Mouse (Mus musculus) MEL-GATA-1-ER (cell line): ENCODE measurements at regions not wholly inside any gene's neighbourhood (a gene's known extent, or its start where the extent isn't known, plus 50 kb on each side); places are given as distances from the start of the nearest gene placed in this dataset.

Experiments used
- DNase-seq: peaks from one replicate; pipeline ENCODE4 v3.0.0-alpha.2; 2012; ENCODE audit warnings: low read depth; ENCODE audit errors: extremely low read depth

GRCm38 (mm10) chr15:51637570-51637969, 2247.1 kb upstream of the Gm7489 start:
- no peak for DNase-seq

DNA sequence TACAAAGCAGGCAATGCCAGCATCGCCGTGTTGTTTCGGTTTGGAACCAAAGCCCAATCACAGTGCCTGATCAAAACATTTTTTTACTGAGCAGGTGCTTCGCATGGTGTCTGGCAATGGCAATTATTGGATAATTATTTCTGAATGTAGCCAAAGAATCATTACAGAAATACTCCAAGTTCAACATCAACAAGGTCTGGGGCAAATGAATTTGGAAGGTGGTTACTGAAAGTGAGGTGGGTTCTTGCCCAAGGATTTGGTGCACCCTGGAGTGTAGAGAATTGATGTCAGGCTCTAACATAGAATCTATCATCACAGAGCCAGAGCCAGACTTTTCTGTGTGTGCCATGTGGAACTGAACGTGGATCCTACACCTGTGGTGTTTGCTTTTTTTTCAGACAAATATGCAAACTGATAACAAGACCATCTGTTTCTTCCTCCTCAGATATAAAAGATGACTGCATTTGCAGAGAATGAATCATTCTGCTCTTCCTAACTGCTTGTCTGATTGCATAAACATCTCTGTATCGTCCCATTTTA, 2240.9 kb upstream of the Gm7489 start:
- no peak for DNase-seq

DNA sequence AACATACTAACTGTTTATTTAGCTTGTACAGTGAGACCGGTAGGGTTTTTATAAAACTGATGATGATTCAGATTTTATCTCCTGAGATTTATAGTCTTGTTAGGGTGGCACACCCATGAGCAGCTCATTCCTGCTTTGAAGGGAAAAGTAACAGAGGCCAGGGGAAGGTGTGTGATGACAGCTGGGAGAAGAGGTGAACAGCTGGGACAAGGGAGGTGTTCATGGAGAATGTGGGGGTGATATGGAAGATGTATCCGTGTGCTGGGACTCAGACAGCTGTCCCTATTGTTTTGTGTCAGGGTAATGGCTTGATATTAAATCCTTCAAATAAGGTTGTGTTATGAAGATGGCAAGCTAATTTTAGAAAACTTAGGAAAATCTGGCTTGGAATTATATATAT, 2238.4 kb upstream of the Gm7489 start:
- no peak for DNase-seq

DNA sequence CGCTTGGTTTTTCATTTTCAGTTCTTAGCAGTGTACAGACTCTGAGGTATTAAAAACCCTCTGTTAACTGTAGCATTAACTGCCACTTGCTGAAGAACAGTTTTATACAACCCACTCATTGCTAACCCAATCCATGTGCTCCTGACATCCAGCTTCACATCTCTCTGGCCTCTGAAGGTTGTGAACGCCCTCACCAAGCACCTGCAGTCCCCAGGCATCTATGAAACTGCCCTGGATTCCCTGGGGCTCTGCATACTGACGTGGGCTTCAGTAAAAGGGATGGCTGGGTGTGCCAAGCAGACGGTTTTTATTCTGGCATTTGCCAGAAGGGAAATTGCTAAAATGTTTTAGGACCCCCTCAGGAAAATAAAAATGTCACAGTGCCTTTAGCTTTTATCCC, 2232.2 kb upstream of the Gm7489 start:
- DNase-seq: no peak

DNA sequence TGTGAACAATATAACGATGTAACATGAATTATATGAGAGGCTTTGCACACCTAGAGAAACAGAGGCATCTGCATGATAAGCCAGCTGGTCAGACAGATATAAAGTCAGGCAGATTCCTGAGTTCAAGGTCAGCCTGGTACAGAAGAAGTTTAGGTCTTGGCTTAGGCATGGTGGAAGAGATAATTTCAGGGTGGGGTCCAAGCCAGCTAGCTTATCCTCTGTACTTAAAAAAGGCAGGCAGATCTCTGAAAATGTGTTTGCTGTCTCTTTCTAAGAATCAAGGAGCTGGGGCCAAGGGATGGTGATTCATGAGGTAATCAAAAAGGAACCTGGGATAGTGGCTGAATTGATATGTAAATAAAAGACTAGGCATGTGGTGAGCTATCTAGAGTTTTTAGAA, 2227.1 kb upstream of the Gm7489 start:
- DNase-seq: no peak

- DNase-seq: no peak
Measured at GRCm38 (mm10) chr15:51668340-51668739, 2216.4 kb upstream of the Gm7489 start.

DNA sequence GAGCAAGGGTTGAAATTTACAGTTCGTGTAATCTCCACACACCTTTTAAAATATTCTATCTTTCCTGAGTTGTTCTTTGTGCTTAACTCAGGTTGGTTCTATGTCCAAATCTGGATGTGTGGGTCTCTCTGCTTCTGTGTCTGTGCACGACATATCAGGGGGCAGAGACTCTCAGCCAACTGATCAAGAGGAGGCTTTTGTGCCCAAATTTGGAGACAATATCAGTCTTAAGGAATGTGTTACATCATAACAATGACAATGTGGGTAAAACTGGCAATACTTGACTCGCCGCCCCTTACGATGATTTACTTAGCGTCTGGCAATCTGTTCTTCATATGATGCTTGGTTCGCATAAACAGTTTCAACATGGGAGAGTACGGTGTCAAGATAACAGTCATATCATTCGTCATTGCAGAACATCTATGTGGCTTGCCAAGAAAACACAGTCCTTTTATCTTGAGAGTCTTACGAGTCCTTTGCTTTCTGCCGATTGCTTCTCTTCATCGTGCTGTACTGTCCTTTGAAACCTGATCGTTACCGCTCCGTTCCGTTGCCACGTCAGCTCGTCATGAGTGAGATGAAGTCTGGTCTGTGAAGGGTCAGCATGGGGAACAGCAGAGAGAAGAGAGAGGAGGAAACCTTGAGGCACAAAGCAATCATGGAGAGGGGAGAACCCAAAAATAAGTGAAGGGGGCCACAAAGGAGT, 2212.9 kb upstream of the Gm7489 start:
- no peak for DNase-seq

DNA sequence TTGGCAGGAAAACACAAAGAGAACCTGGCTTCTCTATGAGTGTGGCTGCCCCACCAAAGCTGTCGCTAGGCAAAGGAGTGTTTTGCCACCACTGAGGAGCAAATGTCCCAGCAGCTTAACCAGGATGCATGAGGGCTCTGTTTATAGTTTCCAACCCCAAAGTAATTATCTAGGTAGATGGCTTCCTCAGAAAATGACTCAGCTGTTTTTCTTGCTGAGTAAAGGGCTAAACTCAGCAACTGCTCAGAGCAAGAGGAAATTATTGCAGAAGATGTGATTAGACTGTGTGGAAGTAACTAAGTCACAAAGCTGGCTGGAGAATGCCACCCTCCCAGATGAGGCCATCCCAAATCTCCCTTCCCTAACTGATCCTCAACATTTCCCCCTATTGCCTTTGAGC, 2211.2 kb upstream of the Gm7489 start:
- DNase-seq: peak; percentile 88

DNA sequence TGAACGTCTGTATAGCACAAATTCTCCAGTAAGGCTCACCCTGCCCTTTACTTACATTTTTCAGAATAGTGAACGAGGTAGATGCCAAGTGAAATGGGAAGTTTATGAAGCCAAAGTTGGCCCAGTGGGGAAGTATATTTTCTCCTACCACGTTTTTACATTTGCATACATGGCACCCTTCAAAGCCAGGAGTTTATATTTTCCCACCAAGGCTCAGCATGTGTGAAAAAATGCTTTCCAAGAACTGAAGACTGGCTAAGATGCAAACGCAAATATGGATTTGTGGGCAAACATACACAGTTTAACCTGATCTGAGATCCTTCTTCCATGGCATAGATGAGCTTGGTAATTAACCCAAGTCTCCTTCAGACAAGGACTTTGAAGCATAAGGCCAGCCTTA, 2209.4 kb upstream of the Gm7489 start:
- no peak for DNase-seq

GRCm38 (mm10) chr15:51676694-51677093, 2208.0 kb upstream of the Gm7489 start:
- no peak for DNase-seq

DNA sequence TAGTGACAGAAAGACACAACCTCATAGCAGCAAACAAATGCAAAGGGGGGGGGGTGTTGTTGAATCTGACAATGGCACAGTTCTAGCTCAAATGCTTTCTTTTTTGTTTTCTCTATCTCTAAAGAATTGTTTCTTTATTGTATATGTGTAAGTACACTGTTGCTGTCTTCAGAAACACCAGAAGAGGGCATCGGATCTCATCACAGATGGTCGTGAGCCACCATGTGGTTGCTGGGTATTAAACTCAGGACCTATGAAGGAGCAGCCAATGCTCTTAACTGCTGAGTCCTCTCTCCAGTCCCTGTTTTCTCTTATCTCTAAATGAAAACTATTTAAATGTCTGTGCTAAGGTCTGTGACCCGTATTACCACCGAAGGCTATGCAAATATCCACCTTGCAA, 2207.4 kb upstream of the Gm7489 start:
- no peak for DNase-seq

DNA sequence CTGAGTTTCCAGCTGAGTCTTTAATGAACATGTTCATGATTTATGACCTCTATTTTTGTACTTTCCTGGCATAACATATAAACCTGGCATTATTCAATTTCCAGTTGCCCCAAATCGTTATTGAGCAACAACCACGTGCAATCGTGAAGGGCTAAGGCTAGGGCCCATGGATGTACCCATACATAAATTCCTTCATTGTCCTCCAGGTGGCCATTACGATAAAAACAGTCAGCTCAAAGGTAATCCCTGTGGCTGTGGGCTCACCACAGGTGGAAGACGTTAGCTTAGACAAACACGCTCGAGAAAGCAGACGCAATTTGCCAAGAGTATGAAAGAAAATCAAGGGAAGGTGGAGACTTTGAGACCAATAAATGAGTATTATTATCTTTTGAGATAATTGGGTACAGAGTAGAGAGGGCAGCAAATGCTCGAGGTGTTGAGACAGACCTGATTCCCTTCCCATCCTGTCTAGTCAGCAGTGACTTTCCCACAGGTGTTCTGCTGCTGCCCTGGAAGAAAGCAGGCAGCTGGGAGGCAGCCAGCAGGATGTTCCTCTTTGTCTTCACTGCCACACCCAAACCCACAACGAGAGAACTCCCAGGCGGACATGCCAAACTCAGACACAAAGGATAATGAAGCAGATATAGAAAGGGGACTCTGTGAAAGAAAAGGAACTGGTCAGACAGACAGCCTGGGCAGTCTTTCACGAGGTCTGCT, 2205.4 kb upstream of the Gm7489 start:
- DNase-seq: peak; percentile 69

- no peak for DNase-seq
Measured at GRCm38 (mm10) chr15:51680494-51680893, 2204.2 kb upstream of the Gm7489 start.

DNA sequence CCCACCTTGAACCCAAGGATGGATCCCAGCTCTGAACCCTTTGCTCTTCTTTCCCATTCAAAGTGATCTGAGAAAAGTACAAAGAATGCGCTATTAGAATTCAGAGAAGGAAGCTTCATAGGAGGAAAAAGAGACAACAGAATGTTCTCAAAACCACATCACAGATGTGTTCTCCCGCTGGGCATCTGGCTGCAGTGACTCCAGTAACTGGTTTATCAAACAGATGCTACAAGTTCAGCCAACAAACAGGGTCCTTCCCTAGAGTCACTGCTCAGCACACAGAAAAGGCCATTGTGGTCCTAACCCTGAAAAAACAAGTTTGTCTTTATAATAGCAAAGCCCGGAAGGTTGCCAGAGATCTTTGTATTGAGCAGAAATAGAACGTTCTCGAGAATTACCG, 2203.5 kb upstream of the Gm7489 start:
- DNase-seq: no peak

DNA sequence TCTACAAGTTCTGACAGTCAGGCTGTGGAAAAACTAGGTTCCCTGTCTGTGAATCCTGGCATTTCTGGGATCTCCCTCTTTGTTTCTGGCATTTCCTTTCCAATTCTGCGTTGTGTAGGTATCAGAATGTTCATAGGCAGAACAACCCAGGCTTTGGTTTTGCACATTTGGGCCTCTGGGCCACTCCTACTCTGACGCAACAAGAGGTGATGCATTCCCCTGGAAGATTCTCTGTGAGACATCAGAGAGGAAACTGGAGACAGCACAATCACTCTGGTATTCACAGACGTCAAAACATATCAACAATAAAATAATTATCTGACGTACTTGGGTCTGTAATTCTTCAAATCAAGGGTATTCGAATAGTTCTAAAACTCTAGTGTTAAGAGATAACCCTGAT, 2202.4 kb upstream of the Gm7489 start:
- DNase-seq: no peak

DNA sequence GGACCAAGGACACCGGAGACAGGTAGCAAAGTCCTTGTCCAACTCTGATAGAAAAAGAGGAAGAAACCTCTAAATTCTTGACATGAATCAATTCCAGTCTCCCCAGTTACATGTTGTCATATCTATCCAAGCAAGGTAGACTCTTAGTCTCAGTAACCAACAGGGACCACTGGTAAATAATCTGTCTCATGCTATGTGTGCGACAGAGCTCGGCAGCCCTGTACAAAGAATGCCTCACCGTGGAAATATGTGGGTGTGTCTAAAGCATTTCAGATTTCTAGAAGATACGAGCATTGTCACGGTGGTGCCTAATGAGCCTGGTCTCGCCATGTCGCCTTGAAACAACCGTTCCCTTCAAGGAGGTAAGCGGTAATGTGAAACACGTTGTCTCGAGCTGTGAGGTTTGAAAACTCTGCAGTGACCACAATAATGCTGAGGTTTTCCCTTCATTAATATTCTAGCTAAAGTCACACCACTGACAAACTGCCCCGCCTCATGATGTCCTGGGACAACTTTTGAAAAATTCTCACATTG, 2197.6 kb upstream of the Gm7489 start:
- DNase-seq: no peak

- DNase-seq: peak; percentile 75
Measured at GRCm38 (mm10) chr15:51689498-51689897, 2195.2 kb upstream of the Gm7489 start.

- DNase-seq: no peak
Measured at GRCm38 (mm10) chr15:51692671-51693070, 2192.0 kb upstream of the Gm7489 start.

DNA sequence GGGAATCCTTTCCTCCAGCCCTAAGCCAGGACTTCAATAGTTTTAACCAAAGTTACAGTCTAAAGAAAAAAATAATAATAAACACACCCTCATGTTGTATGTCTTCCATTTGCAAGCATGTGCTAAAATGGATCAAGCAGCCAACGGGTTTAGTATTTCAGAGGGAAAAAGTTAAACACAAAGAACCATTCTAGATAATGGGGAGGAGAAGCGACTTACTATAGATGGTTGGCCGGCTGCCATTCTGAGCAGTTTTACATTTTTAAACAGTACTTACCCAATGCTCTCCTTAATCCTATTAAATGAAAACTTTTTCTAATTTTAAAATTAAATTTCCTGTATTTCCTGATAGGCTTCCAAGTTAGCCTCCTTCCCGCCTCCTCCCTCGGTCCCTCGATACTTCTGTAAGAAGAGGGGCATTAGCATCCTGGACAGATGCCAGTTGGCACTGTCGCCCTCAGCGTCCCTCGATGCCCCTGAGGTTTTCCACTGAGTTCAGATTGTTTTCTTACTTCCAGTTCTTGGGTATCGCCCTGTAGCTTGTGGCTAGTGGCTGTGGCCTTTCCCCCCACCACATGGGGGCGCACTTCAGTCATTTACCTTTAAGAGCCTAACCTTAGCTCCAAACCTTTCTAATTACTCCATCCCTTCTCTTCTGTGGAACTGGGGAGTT, 2188.2 kb upstream of the Gm7489 start:
- no peak for DNase-seq

- no peak for DNase-seq
Measured at GRCm38 (mm10) chr15:51704198-51704597, 2180.5 kb upstream of the Gm7489 start.

DNA sequence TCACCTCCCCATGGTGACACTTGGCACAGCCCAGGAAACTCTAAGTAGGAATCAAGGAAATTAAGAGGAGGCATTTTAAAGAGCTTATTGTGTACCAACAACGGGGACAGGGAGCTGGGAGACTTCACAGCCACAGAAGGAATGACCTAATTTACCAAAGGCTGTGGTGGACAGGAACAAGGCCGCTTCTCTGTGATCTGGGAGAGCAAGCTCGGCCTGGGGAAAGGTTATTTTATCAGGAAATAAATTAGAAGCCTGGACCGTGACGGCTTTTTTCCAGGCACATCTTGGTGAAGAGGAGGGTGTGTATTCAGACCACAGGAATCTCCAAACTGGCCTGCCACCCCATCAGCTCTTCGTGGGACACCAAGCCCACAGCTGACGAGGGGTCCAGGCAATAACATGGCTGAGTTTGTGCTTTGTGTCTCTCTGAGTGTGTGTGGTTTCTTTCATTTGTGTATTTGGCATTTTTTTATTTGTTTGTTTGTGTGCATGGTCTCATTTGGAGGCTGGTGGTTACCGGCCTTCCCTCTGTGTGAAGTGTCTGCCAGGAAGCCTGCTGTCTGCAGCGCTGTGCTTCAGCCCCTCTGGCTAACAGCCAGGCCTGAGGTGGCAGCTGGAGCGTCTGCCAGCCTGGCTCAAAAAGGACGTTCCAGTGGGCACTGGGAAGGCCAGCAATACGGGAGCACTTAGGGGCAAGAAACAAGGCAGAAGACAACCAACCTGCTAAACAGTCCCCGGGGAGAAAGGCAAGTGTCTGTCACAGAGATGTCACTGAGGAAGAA, 2174.6 kb upstream of the Gm7489 start:
- DNase-seq: no peak
